Mouse (Mus musculus): ENCODE data around the gene Ythdf1. TPM values are rescaled to one million over a fixed set of nuclear protein-coding genes. Genes with fewer than 3 reads are reported as not detected.

The Ythdf1 gene
- 10 to 100 TPM; 35.6 to 35.7 TPM for total RNA-seq (2021)

GRCm38 (mm10) chr2:180920810-180921400 lies at the start of gene Ythdf1:
Gene Ythdf1 (minus strand): TSS chr2:180920949.
- peak; percentile 94 for DNase-seq (ENCODE audit: low spot score)
- intact Hi-C loops (cut with DNase I), result no loop called here

- DNase-seq (ENCODE audit: low spot score), result peak; percentile 89
- intact Hi-C loops (cut with DNase I), result no loop called here
These were observed 46.4 kb upstream of the Ythdf1 start, which contains the start of gene Arfgap1 for GRCm38 (mm10) chr2:180967010-180967763. Gene Arfgap1 (plus strand): TSS chr2:180967225.

DNA sequence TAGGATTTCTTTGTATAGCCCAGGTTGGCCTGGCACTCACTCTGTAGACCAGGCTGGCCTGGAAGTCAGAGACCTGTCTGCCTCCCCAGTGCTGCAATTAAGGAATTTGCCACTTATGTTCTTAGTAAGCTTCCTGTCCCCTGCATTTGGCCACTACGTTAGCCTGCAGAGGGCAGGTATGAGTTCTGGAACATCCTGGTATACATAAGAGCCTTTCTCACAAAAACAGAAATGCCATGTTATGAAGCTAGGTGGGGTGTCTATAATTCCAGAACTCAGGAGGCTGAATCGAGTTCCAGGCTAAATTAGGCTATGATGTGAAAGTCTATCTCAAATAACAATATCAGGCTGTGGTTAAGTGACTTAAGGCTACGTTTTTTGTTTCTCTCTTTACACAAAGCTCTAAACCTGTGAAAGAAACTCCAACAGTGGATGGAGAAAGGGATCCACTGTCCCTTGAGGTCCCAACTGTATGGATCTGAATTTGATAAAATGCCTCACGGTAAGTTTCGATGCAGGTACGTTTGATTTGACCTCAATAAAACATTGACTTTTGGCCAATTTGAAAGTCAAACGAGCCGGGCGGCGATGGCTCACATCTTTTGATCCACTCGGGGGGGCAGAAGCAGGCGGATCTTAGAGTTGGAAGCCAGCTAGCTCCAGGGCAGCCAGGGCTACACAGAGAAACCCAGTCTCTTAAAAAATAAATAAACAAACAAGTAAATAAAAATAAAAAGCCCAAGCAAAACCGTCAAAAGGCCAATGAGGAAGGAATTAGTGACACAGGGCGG lies 45.5 kb upstream of the Ythdf1 start:
- intact Hi-C loops (cut with DNase I), result no loop called here
- no peak for DNase-seq (ENCODE audit: low spot score)

DNA sequence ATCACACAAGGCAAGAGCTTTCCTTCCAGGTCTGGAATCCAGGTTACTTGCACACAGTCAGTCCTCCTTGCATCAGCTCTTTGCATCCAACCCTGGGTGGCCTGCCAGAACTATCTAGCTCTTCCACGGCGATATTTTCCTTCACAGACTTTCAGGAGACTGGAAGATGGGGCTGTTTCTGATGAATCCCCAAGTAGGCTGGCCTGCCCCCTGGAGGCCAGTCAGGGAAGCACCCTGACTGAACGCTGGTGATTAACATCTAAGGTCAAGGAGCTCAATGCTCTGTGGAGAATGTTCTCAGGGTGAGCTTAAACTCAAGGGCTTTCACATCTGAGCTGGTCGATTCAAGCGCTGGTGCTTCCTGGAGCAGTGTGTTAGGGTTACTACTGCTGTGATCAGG lies 43.2 kb upstream of the Ythdf1 start:
- DNase-seq (ENCODE audit: low spot score), result peak; percentile 36
- intact Hi-C loops (cut with DNase I), result loop anchor here (1.0 to 5.0 kb wide), 2 partner anchors 39 to 157 kb away; no protein-coding TSS in a partner anchor

- no peak for DNase-seq (ENCODE audit: low spot score)
- intact Hi-C loops (cut with DNase I), result loop anchor here (1.0 to 5.0 kb wide), 2 partner anchors 37 to 155 kb away; no protein-coding TSS in a partner anchor
These were observed 42.0 kb upstream of the Ythdf1 start for GRCm38 (mm10) chr2:180962616-180963308.

- DNase-seq (ENCODE audit: low spot score), result no peak
These were observed 39.4 kb upstream of the Ythdf1 start for GRCm38 (mm10) chr2:180960187-180960586.

DNA sequence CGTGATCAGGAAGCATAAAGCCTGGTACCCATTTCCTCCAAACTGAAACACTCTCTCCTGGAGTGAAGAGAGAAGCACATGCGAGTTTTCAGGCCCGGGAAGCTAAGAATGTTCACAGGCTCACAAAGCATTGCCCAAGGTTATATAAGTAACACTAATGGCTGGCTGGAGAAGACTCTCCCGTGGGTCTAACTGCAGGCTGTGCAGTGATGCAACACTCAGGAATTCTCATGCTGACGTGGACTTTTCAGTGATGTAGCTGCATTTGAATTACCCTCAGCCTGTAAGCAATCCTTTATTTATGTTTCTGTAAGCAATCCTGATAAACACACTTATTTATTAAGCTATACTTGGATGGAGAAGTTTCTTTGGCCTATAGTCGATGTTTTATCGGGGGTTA lies 38.9 kb upstream of the Ythdf1 start:
- no peak for DNase-seq (ENCODE audit: low spot score)
- intact Hi-C loops (cut with DNase I), result loop anchor here (5.0 kb wide), 1 partner anchor 152 kb away; no protein-coding TSS in a partner anchor

More at GRCm38 (mm10) chr2:180960187-180960586, 39.4 kb upstream of the Ythdf1 start:
- intact Hi-C loops (cut with DNase I), result loop anchor here (5.0 kb wide), 1 partner anchor 153 kb away; no protein-coding TSS in a partner anchor

DNA sequence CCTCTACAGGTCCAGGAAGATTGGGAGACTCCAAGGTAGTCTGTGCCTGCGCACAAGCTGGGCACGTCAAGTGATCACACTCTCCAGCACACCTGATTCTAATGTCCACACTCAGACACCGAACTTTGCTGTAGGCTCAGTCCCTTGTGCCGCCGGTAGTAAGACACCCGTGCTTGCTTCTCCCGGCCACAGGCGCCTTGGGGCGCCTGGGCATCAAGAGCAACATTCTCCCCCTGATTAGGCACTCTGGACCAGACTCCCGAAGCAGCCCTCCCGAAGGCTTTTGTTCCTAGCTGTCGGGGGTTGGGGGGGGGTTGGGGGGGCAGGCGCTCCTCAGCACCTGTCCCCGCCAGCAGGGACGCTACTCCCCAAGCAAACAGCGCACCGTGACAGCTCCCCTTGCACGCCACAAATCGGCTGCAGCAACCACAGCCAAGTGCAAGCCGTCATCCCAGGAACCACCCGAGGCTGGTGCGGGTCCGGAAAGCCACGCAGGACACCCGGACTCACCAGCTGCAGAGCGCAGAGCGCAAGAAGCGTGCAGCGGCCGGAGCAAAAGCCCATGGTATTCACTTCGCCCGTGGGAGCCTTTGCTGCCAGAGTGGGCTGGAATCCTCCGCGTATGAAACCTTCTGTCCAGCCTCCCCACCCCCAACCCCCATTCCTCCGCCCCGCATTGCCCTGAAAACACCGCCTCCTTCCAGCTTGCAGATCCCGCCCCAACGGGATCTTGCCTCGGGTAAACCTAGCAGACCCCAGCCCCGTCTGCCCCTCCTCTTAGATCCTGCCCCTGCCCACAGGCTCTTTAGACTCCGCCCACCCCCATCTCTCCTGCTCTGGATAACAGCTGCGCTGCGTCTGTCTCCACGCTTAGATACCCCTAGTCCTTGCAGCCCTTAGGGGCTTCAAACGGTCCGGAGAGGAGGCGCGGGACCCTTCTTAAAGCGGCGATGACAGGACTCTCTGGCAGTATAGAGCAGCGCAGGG lies 33.6 kb upstream of the Ythdf1 start, which contains the start of gene Nkain4:
Gene Nkain4, minus strand, starts transcription at position 639 of the 987 bp plus-strand sequence.
- intact Hi-C loops (cut with DNase I), result no loop called here
- DNase-seq (ENCODE audit: low spot score), result no peak

DNA sequence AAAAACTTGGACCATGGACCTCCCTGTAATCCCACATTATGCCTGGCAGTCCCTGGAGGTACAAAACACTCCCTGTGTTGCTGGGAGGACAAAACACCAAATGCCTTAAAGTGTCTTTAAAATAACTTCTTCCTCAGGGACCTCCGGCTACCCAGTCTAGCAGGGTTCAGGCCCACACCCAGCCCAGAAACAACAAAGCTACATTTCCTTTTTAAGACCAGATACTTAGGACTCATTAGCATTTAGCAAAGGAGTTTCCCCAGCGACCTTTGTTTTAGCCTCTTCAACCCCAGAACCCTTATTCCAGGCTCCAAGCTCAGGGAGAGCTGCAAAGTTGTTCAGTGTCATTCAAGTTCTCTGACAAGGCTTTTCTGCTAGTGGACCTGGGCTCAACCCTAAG lies 32.9 kb upstream of the Ythdf1 start:
- no peak for DNase-seq (ENCODE audit: low spot score)

DNA sequence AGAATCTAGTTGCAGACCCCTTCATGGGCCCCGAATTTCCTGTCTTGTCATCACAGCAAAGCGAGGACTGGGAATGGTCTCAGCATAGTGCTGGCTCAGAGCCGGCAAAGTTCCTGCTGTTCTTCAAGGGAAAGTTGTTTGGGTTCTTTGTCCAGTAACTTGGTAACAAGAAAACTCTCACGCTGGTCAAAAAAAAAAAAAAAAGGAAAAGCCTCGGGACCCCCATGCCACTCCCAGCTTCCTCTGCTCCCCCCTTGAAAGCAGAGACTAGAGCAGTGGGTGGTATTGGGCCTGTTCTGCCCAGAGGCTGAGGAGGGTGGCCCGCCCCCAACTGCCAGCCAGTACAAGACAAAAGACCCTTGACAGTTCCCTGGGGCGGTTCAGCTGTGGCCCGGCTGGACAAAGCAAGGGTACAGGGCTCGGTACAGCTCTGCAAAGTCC lies 32.0 kb upstream of the Ythdf1 start:
- DNase-seq (ENCODE audit: low spot score), result no peak
- intact Hi-C loops (cut with DNase I), result no loop called here

More for the DNA sequence above, 32.9 kb upstream of the Ythdf1 start:
- intact Hi-C loops (cut with DNase I), result no loop called here

DNA sequence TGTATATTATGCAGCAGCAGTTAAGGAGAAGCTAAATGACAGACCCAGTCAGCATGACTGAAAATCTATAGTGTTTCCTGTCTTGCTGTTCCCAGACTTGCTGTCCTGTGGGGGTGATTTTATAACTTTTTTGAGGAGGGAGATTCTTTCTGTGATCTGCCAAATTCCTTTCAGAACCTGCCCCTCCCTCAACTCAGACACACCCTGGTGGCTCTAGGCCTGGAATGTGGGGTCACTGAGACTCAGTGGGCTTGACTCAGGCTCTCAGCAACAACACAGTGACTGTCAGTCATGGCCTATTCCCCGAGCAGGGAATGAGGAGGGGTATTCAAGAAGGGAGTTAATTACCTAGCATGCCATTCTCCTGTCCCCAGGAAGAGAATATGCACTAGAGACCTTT lies 29.2 kb upstream of the Ythdf1 start:
- intact Hi-C loops (cut with DNase I), result no loop called here

DNA sequence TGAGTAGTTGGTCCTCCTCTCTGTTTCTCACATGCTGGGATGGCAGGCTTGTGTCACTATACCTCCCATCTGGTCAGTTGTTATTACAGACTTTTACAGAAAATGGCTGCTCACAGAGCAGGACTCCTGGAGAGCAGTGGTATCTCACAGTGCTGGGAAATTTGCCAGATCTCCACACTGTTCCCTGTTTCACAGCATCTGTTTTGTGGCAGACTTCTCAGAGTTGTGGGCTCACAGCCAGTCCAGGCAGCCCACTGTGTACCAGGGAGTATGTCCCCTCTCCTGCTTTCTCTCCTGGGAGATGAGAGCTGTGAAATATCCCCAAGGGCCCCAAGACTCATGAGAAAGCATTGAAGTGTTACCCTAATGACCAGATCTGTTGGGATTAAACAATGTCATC lies 21.1 kb upstream of the Ythdf1 start:
- intact Hi-C loops (cut with DNase I), result no loop called here
- no peak for DNase-seq (ENCODE audit: low spot score)

More for the DNA sequence above, 29.2 kb upstream of the Ythdf1 start:
- no peak for DNase-seq (ENCODE audit: low spot score)

DNA sequence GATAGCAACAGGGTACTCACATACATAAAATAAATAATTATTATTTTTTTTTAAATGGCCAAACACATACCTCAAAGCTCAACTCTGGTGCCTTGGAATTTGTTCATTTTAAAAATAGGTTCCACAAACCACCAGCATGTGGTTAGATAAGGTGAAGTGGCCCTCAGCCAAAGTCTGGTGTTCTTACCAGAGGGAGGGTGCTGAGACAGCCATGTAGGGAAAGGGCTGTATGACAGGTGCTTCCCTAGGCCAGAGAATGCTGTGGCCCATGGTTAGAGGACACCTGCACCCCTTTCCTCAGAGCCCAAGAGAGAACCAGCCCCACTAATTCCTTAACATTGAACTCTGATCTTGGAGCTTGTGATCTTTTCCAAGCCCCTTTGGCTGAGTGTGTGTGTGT lies 19.4 kb upstream of the Ythdf1 start:
- no peak for DNase-seq (ENCODE audit: low spot score)
- intact Hi-C loops (cut with DNase I), result no loop called here

DNA sequence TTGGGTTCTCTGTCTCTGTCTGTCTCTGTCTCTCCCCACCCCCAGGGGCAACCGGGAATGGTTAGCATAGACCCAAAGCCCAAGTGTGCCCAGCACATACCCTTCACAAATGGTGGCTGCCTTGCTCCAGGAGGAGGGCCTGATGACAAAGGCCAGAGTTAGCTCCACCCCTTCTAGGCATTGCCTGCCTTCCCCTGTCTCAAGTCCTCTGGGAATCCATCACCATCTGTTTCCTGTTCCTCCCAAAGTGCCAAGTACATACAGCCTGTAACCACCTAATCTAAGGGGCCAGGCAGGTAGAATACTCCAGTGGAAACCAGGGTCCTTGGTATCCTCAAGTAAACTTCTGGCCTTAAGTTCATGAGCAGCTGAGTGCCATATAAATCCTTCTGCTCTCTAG lies 11.7 kb upstream of the Ythdf1 start:
- no peak for DNase-seq (ENCODE audit: low spot score)
- intact Hi-C loops (cut with DNase I), result no loop called here

GRCm38 (mm10) chr2:180928723-180929122 lies 8.0 kb upstream of the Ythdf1 start, which contains the start of gene Birc7:
Gene Birc7 (plus strand): TSS chr2:180929023.
- DNase-seq (ENCODE audit: low spot score), result no peak
- intact Hi-C loops (cut with DNase I), result no loop called here

DNA sequence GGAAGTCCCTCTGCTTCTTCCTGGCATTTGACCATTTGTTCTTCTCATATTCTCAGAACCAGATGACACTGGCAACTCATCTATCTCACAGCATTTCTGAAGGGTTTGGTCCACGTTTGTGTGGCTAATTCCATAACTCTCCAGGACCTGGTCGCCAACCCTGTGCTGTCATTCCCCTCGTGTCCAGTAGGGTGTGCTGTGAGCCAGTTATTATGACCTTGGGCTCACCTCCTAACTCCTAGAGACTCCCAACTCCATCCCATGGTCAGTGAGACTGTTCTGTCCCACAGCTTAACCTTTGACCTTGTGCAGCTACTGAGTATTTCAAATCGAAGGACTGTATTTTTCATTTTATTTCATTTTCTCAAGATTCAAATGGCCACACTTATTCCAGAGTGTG lies 4.4 kb upstream of the Ythdf1 start:
- DNase-seq (ENCODE audit: low spot score), result peak; percentile 30
- intact Hi-C loops (cut with DNase I), result loop anchor here (1.0 kb wide), 1 partner anchor 38 kb away; no protein-coding TSS in a partner anchor

GRCm38 (mm10) chr2:180922739-180923138 lies 2.0 kb upstream of the Ythdf1 start:
- DNase-seq (ENCODE audit: low spot score), result no peak
- intact Hi-C loops (cut with DNase I), result no loop called here

Data from heart, postnatal 25 days (tissue).